Mouse (Mus musculus) naive thymus-derived CD4-positive, alpha-beta T cell, adult 2 months (primary cell): ENCODE data around the gene Ap3d1.

Experiments
- DNase-seq: peaks from one replicate; pipeline ENCODE4 v3.0.0-alpha.2; 2011; ENCODE audit warnings: low read depth

Gene Ap3d1

DNA sequence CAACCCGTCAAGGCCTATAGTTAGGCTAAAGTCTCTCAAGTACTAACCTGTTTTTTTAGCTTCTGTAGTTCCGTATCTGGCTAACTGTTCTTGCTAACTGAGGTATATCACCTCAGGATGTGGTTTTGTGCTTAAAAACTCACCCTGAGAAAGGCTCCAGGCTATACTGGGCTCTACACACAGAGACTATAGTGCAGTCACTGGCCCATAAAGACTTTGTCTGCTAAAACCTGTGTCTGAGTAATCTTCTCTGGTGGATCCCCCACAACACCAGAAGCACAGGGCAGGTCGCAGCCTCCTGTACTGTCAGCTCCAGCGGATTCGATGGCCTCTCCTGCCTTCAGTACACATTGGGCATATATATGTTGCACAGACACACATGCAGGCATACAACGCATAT, 60.1 kb downstream of the Ap3d1 start:
- DNase-seq = peak; percentile 81

DNA sequence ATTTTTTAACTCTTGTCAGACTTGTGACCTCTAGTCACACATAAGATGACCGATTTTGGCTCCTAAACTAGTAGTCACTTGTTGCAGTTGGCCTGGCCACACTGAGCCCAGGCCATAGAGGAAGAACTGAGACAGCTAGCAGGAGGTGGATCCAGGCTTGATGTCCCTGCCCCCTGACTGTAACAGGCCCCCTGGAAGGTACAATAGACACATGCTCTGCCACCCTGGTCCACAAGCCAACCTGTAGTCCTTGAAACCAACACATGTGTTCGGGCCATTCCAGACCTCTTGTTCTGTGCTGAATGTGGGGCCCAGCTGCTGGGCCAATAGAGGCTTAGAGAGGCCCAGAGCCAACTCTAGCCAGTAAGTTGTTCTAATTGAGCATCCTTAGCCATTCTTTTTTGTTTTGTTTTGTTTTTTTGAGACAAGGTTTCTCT, 61.8 kb downstream of the Ap3d1 start:
- no peak for DNase-seq

DNA sequence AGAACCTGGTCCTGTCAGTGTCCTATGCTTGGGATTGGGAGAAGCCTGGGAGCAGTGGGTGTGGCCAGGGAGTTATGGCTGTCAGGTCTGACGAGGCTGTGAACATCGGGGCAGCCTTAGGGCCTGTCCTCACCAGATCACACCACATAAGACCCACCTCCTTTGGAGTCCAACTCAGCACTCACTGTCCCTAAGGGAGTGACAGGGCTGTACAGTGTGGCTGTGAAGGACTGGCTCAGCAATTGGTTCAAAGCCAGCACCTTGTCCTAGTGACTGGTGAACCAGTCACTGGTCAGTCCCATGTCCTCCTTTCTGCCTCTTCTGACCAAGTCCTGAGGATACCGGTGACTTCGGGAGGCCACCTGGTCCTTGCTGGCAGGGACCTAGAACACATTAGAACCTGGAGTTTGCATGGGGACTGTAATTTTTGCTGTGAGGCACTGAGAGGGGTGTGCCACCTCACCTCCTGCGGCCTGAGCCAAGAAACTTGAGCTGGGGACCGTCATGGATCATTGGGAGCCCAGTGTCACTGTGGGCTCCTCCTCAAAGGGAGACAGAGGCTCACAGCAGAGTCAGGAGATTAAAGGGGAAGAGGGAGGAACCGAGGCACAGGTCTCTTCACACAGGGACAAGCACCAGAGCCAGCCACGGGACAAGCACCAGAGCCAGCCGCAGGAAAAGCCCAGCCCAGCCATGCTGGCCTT, 62.4 kb downstream of the Ap3d1 start:
- DNase-seq = no peak

DNA sequence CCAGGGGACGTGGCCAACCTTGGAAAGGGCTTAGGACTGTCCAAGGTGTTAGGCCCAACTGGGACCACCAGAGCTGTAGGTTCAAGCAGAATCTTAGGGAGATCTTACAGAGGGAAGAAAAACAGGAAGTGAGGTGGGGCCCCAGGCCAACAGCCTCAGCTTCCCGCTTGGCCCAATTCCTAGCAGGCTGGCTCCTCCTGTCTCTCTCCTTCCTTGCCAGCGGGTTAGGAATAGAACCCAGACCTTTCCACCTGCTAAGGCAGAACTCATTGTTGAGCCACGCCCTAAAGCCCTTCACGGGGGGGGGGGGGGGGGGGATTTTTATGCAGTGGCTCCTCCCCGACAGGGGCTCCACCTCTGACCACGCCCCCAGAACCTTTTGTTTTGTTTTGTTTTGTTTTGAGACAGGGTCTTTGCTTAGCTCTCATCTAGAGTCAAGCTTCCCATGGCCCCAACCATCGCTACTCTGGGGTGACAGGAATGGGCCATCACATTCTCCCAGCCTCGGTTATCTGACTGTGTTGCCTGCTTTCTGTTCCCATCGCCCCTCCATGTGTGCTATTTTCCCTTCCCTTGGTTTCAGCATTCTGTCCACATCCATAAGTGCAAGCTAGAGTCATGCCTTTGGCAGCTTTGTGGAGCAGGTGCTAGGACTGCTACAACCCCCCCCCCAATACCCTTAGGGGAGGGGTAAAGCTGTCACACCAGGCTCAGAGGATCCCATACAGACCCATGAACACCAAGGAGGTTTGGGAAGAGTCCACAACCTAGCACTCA, 63.3 kb downstream of the Ap3d1 start:
- DNase-seq = peak; percentile 61

DNA sequence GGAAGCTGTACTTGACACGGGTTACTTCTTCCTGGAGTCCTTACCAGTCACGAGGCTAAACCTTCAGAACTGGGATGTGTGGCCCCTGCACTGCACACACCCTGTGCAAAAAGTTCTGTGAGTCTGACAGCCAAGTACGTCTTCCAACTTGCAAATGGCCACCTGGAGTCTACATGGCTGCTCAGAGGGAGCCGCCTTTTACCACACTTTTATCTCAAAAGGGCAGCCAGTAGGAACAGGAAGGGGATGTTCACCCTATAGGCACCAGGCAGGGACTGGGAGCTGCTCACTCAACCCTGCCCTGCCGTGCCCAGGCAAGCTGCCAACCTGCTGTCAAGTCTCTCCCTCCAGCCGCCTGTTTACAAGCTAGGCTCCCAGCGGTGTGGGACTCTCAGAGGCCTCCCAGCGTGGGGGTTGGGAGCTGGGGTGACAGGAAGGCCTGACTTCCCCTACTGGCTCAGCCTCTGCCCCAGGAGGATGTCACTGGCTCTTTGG, 64.1 kb downstream of the Ap3d1 start, which contains the start of gene Mknk2:
Gene Mknk2, minus strand, starts transcription at position 171 of the 495 bp plus-strand sequence.
- peak; percentile 95 for DNase-seq

DNA sequence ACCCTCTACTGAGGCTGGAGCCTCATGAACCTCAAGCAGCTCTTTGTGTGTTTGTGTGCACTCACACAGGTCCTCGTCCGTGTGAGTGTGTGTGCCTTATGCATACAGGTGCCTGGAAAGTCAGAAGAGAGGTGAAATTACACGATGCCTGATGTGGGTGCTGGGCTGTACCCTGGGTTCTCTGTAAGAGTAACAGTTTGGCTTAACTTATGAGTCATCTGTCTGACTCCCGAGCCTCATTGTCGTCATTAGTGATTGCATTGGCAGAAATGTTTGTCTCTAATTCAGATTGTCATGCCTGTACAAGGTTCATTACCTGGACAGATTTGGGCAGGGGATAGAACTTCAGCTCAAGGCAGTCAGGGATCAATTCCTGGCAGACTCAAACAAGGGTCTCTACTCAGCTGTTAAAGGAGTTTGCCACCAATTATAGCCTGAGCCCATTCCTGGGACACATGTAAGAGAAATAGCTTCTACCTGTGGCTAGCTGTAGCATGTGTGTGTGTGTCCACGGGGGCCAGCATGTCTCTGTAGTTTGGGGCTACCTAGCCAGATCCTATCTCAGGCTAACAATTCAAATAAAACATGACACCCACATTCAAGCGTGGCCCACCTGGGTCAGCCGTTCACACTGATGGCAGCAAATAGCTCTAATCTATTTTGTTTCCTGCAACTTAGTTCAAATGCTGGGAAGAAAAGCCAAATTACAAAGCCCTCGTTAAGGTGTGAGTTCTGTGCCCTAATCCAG, 64.8 kb downstream of the Ap3d1 start:
- peak; percentile 82 for DNase-seq

DNA sequence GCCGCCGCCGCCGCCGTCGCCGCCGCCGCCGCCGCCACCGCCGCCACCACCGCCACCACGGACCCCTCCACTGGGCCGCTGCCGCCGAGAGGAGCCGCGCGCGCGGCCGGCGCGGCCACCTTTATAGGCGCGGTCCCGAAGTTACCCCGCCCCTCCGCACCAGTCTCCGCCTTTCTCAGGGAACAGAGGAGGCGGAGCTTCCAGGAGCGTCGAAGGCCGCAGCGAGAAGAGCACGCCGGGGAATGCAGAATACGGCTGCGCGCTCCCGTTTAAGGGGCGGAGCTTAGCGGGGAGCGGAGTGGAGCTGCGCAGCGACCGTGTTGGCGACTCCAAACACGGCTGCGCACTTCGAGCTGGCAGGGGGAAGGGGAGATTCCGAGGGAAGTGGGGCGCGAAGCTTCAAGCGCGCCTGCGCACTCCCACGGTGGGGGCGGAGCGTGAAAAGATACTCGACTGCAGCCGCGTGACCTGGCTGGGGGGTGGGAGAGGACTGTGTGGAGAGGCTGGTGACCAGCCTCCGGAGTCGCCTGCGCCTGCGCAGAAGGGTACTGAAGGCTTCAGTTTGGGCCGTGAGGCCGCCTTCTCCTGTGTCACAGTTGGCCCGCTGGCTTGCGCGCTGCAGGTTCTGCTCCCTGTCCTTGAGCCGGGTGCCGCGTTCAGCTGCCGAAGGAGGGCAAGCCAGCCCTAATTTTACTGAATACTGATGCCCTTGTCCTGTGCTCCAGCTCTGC, 65.7 kb downstream of the Ap3d1 start:
- DNase-seq = peak; percentile 100

DNA sequence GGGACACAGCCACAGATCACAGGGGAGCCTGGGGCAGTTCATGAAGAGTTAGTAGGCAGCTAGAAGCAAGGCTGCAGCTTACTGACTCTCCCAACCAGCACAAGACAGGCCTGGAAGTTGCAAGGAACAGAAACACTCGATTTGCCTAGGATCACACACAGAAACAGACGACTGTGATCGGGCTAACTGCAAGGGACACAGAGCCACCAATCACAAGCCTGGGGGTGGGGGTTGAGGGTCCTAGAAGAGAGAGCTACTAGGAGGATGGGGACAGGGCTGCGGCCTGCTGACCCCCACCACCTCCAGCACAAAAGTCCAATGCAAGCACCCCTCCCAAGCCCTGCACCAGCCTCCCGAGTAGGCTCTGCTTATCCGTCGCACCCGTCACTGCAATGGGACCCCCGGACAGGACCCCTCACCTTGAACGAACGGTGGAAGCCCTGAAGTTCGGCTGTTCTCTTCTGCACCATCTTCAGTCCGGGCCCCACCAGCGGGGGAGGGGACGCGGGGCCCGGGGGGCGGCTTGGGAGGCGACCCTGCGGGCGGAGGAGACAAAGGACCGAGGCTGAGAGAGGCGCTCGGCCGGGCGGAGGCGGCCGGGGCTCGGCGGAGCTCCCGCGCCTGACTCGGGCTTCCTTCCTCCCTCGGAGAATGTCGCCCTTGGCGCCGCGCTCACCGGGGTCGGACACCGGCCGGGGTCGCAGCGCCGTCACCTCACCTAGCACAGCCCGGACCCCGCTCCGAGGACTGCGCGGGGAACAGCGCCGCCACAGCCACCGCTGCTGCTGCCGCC, 66.5 kb downstream of the Ap3d1 start:
- peak; percentile 56 for DNase-seq

DNA sequence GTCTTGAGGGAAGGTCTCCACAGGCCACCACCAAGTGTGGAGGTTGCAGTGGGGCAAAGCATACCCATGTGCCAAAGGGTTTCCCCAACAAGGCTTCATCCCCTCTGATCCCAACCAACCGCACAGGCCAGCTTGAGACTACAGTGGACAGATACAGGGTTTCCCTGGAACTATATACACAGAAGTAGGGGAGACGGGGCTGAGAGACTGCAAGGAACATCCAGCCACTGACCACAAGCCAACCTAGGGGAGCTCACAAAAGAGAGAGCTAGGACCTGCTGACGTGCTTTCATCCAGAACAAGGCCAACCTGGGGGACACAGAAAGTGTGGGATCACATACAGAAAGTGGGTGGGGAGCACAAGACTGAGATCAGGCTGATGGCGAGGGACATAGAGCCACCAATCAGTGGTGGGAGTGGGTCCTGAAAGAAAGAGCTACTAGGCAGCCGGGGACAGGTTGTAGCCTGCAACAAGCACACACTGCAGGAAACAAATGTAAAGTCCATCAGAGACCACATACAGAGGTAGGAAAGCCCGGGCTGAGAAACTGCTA, 67.1 kb downstream of the Ap3d1 start:
- no peak for DNase-seq

DNA sequence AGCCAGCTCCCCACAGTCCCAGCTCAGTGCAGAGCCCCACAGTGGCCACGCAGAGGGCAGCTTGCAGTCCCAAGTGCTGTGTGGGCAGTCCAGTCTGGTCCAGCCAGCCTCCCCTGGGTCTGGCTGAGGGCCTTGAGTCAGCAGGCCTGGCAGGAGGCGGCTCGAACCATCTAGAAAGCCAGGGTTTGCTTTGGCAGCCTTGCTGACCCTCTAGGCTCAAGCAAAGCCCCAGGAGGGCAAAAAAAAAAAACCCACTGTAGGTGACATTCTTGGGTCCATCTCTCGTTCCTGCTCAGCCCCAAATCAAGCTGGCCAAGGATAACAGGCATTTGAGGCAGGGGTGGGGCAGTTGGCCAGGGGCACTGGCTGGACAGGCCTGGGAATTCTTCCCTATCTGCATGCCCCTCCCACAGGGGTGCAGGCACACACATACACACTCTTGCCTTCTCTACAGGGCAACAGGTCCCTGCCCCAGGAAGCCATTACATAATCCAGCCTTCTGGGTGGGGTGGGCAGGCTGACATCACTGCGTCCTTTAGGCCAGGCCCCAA, 67.8 kb downstream of the Ap3d1 start:
- no peak for DNase-seq

DNA sequence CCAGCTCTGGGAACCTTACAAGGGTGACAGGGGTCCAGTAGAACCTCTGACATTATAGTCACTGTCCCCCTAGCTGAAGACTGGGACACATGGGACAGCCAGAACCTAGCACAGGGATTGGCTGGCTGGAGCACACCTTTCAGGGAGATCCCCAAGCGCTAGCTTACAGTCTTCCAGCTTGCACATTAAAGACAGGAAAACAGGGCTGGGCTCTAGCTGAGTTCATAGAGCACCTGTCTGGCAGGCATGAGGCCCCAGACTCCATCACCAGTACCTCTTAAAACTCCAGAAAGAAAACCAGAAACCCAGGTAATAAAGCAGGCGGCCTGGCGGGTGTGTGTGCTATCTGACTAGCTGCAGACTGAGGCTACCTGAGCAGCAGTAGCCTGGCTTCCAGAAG, 68.4 kb downstream of the Ap3d1 start:
- DNase-seq = no peak

DNA sequence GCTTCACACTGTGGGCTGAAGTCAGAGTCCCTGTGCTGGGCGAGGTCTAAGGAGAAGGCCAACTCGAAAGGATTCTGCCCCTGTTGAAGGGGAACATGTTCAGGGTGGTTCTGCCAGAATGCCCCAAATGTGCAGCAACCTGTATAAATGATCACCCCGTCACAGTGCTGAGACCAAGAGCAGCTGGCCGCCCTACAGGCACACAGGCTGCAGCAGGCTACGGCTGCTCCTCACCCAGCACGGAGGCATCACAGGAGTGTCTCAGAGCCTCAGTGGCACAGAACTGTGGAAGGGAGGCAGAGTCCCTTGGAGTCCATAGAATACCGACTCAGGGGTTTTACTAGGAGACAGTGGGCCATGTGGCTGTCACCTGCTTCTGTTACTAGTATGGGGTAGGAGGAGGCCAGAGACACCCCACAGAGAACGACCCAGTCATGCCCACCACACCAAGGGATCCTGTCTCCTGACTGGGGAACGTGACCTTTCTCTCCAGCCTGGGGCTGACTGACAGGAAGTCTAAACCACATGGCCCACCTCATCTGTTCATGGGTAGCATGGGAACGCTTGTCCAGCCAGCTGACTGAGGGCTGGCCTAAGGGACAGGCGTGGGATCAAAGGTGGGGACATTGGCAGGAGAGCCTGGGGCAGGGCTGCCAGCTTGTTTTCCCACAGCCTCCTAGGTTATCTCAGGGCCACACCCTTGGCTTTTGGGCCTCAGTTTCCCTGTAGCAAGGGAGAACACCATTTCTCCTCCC, 70.0 kb downstream of the Ap3d1 start:
- no peak for DNase-seq

DNA sequence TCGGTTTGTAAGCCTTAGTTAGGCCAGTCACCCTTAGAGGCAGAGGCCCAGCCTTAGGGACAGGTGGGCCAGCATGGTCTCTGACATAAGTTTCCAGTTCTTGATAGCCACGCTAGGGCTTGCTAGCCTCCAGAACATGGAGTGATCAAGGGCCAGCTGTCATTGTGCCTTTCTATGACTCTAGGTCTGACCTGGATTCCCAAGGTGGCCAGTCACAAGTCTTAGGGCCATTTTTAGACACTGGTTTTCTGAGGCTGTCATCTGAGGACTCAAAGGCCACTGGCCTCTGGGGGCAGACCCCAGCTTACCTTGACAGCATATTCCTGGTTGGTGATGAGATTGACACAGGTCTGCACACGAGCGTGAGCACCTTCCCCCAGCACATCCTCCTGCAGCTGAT, 70.8 kb downstream of the Ap3d1 start:
- DNase-seq = no peak

DNA sequence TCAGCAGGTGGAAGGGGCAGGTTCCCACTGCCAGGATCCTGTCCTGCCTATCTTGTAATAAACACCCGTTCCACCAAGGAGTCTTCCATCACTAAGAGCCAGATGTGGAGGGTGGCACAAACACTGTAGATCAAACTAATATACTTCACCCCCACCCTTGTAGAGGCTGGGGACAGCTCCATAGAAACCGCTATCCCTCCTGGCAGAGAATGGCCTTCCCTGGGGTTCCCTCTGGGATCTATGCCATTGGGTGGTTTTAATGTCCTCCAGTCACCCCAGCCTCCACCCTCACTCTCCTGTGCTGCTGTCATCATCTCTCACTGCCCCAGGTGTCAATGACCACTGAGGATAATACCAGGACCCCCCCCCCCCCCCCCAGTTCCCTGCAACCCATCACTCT, 71.5 kb downstream of the Ap3d1 start:
- DNase-seq = no peak

DNA sequence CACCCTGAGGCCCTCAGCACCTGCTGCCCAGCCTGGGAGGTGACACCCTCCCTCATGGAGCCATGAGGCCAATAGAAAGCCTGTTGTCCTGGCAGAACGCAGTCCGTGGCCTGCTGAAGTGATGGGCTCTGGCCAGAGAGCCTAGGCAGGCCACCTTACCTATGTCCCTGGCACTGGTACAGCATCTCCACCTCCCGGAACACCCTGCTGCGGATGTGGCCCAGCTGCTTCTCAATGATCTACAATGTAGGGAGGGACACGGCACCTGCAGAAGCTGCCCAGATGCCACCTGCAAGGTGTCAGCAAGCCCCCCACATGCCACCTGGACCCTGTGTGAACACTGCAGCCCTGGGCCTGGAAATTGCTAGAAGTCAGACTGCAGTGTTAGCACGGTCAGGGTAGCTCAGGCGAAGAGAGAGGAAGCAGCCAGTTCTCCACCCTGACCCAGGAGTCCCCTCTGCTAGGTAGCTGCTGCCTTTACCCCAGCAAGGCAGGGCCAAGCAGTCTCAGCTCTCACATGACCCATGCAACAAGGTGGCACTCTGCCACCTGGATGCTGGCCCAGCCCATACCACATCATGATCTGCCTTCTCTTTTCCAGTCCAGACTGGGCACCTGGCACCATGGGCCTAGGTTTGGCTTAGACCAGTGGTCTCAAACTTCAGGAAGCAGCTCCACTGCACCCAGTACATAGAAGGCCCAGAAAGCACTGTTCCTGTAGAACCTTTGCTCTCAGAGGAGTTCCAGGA, 72.2 kb downstream of the Ap3d1 start:
- no peak for DNase-seq

DNA sequence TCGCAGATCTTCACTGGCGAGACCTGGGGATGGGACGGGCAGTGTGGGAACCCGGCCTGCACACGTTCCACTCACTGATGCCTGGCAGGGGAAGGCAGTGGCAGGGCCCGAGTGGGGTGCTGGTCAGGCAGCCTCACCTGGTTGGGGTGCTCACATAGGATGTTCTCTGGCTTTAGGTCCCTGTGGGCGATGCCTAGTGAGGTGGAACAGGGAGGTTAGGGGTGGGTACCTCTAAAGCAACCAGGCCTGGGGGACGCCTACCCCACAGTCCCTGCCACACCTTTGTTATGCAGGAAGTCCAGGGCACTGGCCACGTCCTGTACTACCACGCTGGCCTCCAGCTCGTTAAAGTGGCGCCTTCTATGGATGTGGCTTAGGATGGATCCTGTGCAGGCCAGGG, 73.0 kb downstream of the Ap3d1 start:
- no peak for DNase-seq

DNA sequence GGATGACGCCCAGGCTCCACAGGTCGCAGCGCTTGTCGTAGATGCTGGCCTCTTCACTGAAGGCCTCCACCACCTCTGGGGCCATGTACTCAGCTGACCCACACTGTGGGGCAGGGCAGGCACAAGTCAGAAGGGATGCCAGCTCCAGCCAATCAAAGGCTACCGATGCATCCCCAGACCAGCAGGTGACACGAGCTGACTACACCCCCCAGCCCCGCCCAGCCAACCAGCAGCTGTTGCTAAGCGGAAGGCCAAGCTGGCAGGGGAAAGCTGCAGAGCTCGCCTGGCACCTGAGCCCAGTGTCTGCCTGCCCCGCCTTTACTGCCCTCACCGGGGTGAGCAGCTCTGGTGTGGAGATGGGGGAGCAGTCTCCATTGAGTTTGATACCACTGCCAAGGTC, 73.5 kb downstream of the Ap3d1 start:
- DNase-seq = no peak

DNA sequence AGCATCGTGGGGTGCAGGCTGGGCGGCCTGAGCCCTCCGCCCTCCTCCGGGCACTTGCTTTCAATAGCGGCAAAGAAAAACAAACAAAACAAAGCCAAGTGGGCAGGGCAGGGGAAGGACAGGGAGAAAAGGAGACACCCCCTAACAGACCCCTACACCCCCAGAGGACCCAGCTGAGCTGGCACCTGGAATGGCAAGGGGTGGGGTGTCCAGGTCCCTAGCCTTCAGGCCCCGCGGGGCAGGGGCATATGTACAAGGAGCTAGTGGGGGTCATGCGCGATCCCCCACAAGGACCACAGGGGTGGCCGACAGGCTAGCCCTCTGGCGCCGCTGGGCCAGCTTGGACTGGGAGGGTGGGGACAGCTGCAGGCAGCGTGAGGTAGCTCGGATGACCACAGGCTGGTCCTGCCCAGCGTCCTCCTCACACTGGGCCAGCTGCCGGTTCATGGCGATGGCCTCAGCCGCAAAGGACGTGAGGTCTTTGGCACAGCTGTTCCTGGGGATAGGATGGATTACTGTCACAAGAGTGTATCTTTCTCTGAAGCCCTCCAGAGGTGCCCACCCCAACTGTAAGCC, 75.1 kb downstream of the Ap3d1 start:
- no peak for DNase-seq
